Mouse (Mus musculus): Measurements from ENCODE around the gene Rsad1.

The Rsad1 gene

GRCm38 (mm10) chr11:94564437-94565150 lies 15.5 kb upstream of the Rsad1 start, which contains the start of gene Chad:
TSS of gene Chad (plus strand) at chr11:94565047.
- no peak for TF ChIP-seq GATA4 (IDR thresholded peaks at IDR 0.05; ENCODE audit: insufficient replicate concordance, low read length)

- no peak for TF ChIP-seq GATA4 (IDR thresholded peaks at IDR 0.05; ENCODE audit: insufficient replicate concordance, low read length)
Measured at GRCm38 (mm10) chr11:94563821-94564220, 14.8 kb upstream of the Rsad1 start.

- TF ChIP-seq GATA4 (IDR thresholded peaks at IDR 0.05; ENCODE audit: insufficient replicate concordance, low read length) = no peak
Measured at GRCm38 (mm10) chr11:94563383-94563782, 14.3 kb upstream of the Rsad1 start.

GRCm38 (mm10) chr11:94558226-94558625 lies 9.2 kb upstream of the Rsad1 start:
- no peak for TF ChIP-seq GATA4 (IDR thresholded peaks at IDR 0.05; ENCODE audit: insufficient replicate concordance, low read length)

- no peak for TF ChIP-seq GATA4 (IDR thresholded peaks at IDR 0.05; ENCODE audit: insufficient replicate concordance, low read length)
Measured at GRCm38 (mm10) chr11:94550442-94550744, 1.3 kb upstream of the Rsad1 start.

- TF ChIP-seq GATA4 (IDR thresholded peaks at IDR 0.05; ENCODE audit: insufficient replicate concordance, low read length) = no peak
Measured at GRCm38 (mm10) chr11:94549691-94550441, 811 bp upstream of the Rsad1 start.

- no peak for TF ChIP-seq GATA4 (IDR thresholded peaks at IDR 0.05; ENCODE audit: insufficient replicate concordance, low read length)
Measured at GRCm38 (mm10) chr11:94548041-94548784, 842 bp downstream of the Rsad1 start.

GRCm38 (mm10) chr11:94547271-94547670 lies 1.8 kb downstream of the Rsad1 start:
- TF ChIP-seq GATA4 (IDR thresholded peaks at IDR 0.05; ENCODE audit: insufficient replicate concordance, low read length) = no peak

- TF ChIP-seq GATA4 (IDR thresholded peaks at IDR 0.05; ENCODE audit: insufficient replicate concordance, low read length) = no peak
Measured at GRCm38 (mm10) chr11:94546381-94546780, 2.7 kb downstream of the Rsad1 start.

- no peak for TF ChIP-seq GATA4 (IDR thresholded peaks at IDR 0.05; ENCODE audit: insufficient replicate concordance, low read length)
Measured at GRCm38 (mm10) chr11:94544422-94544821, 4.6 kb downstream of the Rsad1 start.

GRCm38 (mm10) chr11:94543932-94544331 lies 5.1 kb downstream of the Rsad1 start:
- TF ChIP-seq GATA4 (IDR thresholded peaks at IDR 0.05; ENCODE audit: insufficient replicate concordance, low read length) = no peak

GRCm38 (mm10) chr11:94543344-94543743 lies 5.7 kb downstream of the Rsad1 start:
- no peak for TF ChIP-seq GATA4 (IDR thresholded peaks at IDR 0.05; ENCODE audit: insufficient replicate concordance, low read length)

GRCm38 (mm10) chr11:94542400-94542799 lies 6.7 kb downstream of the Rsad1 start:
- no peak for TF ChIP-seq GATA4 (IDR thresholded peaks at IDR 0.05; ENCODE audit: insufficient replicate concordance, low read length)

GRCm38 (mm10) chr11:94539761-94540160 lies 9.3 kb downstream of the Rsad1 start:
- no peak for TF ChIP-seq GATA4 (IDR thresholded peaks at IDR 0.05; ENCODE audit: insufficient replicate concordance, low read length)

- no peak for TF ChIP-seq GATA4 (IDR thresholded peaks at IDR 0.05; ENCODE audit: insufficient replicate concordance, low read length)
Measured at GRCm38 (mm10) chr11:94538733-94539292, 10.2 kb downstream of the Rsad1 start.

All from liver, adult (tissue).